Mouse (Mus musculus): ENCODE measurements around the gene Tpgs1. TPM values are rescaled to one million over a fixed set of nuclear protein-coding genes. Genes with fewer than 3 reads are reported as not detected.
A peak's percentile ranks its signal among the peaks of the same experiment; 100 is the strongest.

Gene Tpgs1
- polyA plus RNA-seq, 1 experiment = 11.3 TPM

DNA sequence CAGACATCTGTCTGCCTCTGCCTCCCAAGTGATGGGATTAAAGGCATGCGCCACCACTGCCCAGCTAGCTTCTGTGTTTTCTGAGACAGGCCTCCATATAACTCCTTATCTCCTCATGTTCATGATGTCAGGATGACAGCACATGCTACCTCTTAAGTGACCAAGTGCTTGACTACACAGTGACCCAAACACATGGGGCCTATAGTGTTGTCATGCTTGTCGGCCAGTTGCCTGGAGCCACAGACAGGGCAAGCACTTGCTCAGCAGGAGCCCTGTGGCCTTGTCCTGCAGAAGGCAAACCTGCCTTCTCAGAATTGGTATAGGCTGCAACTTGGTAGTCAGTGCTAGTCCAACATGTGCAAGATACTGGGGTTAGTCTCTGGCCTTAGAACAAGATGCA, 17.1 kb downstream of the Tpgs1 start:
- H3K27ac ChIP-seq (ENCODE audit: insufficient read depth, low read length) = no peak overlapping the region
- no peak for TF ChIP-seq CTCF (IDR thresholded peaks at IDR 0.05; ENCODE audit: low read depth, low read length)
- TF ChIP-seq EP300 (IDR thresholded peaks at IDR 0.05; ENCODE audit: insufficient read depth, low read depth, low read length) = no peak
- peaks cover 1% of the 10 kb centered on the region for H3K4me1 ChIP-seq (ENCODE audit: control insufficient read depth, insufficient read depth, low read length)
- no peaks in the 10 kb centered on the region for H3K27me3 ChIP-seq (ENCODE audit: control insufficient read depth, insufficient read depth, low read length, poor library complexity, severe bottlenecking)
- H3K4me3 ChIP-seq (ENCODE audit: low read depth, low read length) = no peak overlapping the region
- peaks cover 44% of the 10 kb centered on the region for H3K36me3 ChIP-seq (ENCODE audit: control insufficient read depth, insufficient read depth, low read length, poor library complexity, severe bottlenecking)
- no peak overlapping the region for H3K9ac ChIP-seq (ENCODE audit: low read depth, poor library complexity, severe bottlenecking)
- H3K9me3 ChIP-seq (replicated peaks; ENCODE audit: control insufficient read depth, insufficient read depth, low read length, poor library complexity, severe bottlenecking) = no peaks in the 10 kb centered on the region

DNA sequence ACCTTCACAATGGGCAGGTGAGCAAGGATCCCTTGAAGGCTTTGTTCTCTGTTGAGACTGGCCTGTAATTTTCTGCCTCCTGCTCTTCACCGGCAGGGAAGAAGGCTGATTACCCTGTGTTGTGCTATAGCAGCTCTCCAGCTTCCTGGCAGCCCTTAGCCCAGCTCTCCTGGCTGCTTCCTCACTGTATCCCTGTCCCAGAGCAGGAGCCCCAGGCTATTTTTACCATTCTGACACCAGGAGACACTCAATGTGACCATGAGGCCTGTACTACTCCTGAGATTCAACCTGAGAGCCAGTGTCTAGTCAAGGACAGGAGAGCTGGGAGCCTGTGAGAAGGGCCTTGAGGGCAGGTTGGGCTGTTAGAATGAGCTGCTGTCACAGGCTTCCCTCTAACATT, 17.5 kb downstream of the Tpgs1 start:
- H3K36me3 ChIP-seq (ENCODE audit: control insufficient read depth, insufficient read depth, low read length, poor library complexity, severe bottlenecking) = peaks cover 44% of the 10 kb centered on the region

DNA sequence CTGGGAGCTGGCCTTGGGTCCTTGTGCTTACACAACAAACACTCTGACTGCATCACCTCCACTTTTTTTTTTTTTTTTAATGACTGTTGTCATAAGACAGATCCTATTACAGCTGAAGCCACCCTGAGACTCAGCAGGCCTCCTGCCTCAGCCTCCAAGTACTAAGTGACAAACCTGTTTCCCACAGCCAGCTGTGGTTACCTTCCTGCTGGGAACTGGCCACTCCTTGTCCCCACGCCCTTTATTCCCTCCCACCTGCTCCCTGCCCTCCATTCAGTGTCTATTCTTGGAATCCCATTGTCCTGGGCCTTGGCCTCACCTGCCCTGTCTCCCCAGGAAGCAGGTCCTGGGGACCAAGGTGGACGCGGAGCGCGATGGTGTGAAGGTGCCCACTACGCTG, 18.3 kb downstream of the Tpgs1 start:
- peaks cover 44% of the 10 kb centered on the region for H3K36me3 ChIP-seq (ENCODE audit: control insufficient read depth, insufficient read depth, low read length, poor library complexity, severe bottlenecking)
- peaks cover 1% of the 10 kb centered on the region for H3K4me1 ChIP-seq (ENCODE audit: control insufficient read depth, insufficient read depth, low read length)
- no peaks in the 10 kb centered on the region for H3K27me3 ChIP-seq (ENCODE audit: control insufficient read depth, insufficient read depth, low read length, poor library complexity, severe bottlenecking)
- no peak overlapping the region for H3K27ac ChIP-seq (ENCODE audit: insufficient read depth, low read length)
- H3K4me3 ChIP-seq (ENCODE audit: low read depth, low read length) = no peak overlapping the region
- H3K9me3 ChIP-seq (replicated peaks; ENCODE audit: control insufficient read depth, insufficient read depth, low read length, poor library complexity, severe bottlenecking) = no peaks in the 10 kb centered on the region
- TF ChIP-seq POLR2A (IDR thresholded peaks at IDR 0.05; ENCODE audit: insufficient read depth, low read length) = no peak
- TF ChIP-seq CTCF (IDR thresholded peaks at IDR 0.05; ENCODE audit: low read depth, low read length) = no peak
- TF ChIP-seq EP300 (IDR thresholded peaks at IDR 0.05; ENCODE audit: insufficient read depth, low read depth, low read length) = peak; percentile 58
- no peak overlapping the region for H3K9ac ChIP-seq (ENCODE audit: low read depth, poor library complexity, severe bottlenecking)

More for the DNA sequence above, 17.5 kb downstream of the Tpgs1 start:
- TF ChIP-seq CTCF (IDR thresholded peaks at IDR 0.05; ENCODE audit: low read depth, low read length) (no peak), EP300 (IDR thresholded peaks at IDR 0.05; ENCODE audit: insufficient read depth, low read depth, low read length) (no peak), POLR2A (IDR thresholded peaks at IDR 0.05; ENCODE audit: insufficient read depth, low read length) (no peak)
- Histone ChIP-seq H3K4me1 (ENCODE audit: control insufficient read depth, insufficient read depth, low read length) (peaks cover 1% of the 10 kb centered on the region), H3K9ac (ENCODE audit: low read depth, poor library complexity, severe bottlenecking) (no peak overlapping the region), H3K27me3 (ENCODE audit: control insufficient read depth, insufficient read depth, low read length, poor library complexity, severe bottlenecking) (no peaks in the 10 kb centered on the region), H3K9me3 (replicated peaks; ENCODE audit: control insufficient read depth, insufficient read depth, low read length, poor library complexity, severe bottlenecking) (no peaks in the 10 kb centered on the region), H3K27ac (ENCODE audit: insufficient read depth, low read length) (no peak overlapping the region), H3K4me3 (ENCODE audit: low read depth, low read length) (no peak overlapping the region)

DNA sequence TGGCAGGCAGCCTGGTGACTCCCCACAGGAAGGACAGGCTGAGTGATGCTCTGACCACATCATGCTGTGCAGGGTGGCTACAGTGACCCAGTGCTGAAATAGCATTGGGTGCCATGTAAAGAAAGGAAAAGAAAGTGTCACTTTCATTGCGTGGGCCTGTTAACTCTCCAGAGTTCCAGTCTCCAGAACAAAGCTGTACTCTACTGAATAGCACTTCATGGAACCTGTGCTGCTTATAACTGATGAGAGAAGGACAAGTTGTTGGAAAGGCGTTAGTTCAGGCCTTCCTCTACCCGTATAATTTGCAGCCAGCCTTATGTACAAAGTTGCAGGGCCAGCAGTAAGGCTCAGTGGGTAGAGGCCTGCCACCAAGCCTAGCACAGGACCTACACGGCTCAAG, 19.6 kb downstream of the Tpgs1 start, which contains the start of gene Gzmm:
Gene Gzmm, plus strand, starts transcription at position 301 of the 400 bp plus-strand sequence.
- Histone ChIP-seq H3K36me3 (ENCODE audit: control insufficient read depth, insufficient read depth, low read length, poor library complexity, severe bottlenecking) (peaks cover 41% of the 10 kb centered on the region), H3K4me1 (ENCODE audit: control insufficient read depth, insufficient read depth, low read length) (peaks cover 1% of the 10 kb centered on the region), H3K4me3 (ENCODE audit: low read depth, low read length) (no peak within 1 kb of the TSS), H3K27me3 (ENCODE audit: control insufficient read depth, insufficient read depth, low read length, poor library complexity, severe bottlenecking) (no peaks in the 10 kb centered on the region), H3K9ac (ENCODE audit: low read depth, poor library complexity, severe bottlenecking) (no peak within 1 kb of the TSS), H3K27ac (ENCODE audit: insufficient read depth, low read length) (no peak within 1 kb of the TSS), H3K9me3 (replicated peaks; ENCODE audit: control insufficient read depth, insufficient read depth, low read length, poor library complexity, severe bottlenecking) (no peaks in the 10 kb centered on the region)
- TF ChIP-seq CTCF (IDR thresholded peaks at IDR 0.05; ENCODE audit: low read depth, low read length) = no peak
- no peak for TF ChIP-seq POLR2A (IDR thresholded peaks at IDR 0.05; ENCODE audit: insufficient read depth, low read length)
- no peak for TF ChIP-seq EP300 (IDR thresholded peaks at IDR 0.05; ENCODE audit: insufficient read depth, low read depth, low read length)

DNA sequence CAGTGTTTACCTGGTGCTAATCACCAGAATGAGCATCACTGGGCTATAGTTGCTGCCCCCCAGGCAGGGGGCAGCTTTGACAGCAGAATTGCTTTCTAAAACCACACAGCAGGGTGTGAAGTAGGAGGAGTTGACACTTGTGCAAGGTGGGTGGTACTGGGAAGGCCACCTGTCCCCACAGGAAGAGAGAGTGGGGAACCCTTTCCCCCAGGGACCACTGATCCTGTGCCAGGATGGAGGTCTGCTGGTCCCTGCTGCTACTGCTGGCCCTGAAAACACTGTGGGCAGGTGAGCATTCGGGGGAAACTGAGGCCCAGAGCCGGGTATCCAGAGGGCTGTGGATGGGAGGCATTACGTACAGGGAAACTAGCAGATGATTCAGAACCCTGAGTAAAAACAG, 20.0 kb downstream of the Tpgs1 start:
- peaks cover 38% of the 10 kb centered on the region for H3K36me3 ChIP-seq (ENCODE audit: control insufficient read depth, insufficient read depth, low read length, poor library complexity, severe bottlenecking)
- H3K4me1 ChIP-seq (ENCODE audit: control insufficient read depth, insufficient read depth, low read length) = peaks cover 1% of the 10 kb centered on the region
- TF ChIP-seq EP300 (IDR thresholded peaks at IDR 0.05; ENCODE audit: insufficient read depth, low read depth, low read length) = no peak
- no peak for TF ChIP-seq CTCF (IDR thresholded peaks at IDR 0.05; ENCODE audit: low read depth, low read length)
- TF ChIP-seq POLR2A (IDR thresholded peaks at IDR 0.05; ENCODE audit: insufficient read depth, low read length) = no peak
- no peak overlapping the region for H3K9ac ChIP-seq (ENCODE audit: low read depth, poor library complexity, severe bottlenecking)
- no peaks in the 10 kb centered on the region for H3K27me3 ChIP-seq (ENCODE audit: control insufficient read depth, insufficient read depth, low read length, poor library complexity, severe bottlenecking)
- H3K4me3 ChIP-seq (ENCODE audit: low read depth, low read length) = no peak overlapping the region
- no peak overlapping the region for H3K27ac ChIP-seq (ENCODE audit: insufficient read depth, low read length)
- H3K9me3 ChIP-seq (replicated peaks; ENCODE audit: control insufficient read depth, insufficient read depth, low read length, poor library complexity, severe bottlenecking) = no peaks in the 10 kb centered on the region

DNA sequence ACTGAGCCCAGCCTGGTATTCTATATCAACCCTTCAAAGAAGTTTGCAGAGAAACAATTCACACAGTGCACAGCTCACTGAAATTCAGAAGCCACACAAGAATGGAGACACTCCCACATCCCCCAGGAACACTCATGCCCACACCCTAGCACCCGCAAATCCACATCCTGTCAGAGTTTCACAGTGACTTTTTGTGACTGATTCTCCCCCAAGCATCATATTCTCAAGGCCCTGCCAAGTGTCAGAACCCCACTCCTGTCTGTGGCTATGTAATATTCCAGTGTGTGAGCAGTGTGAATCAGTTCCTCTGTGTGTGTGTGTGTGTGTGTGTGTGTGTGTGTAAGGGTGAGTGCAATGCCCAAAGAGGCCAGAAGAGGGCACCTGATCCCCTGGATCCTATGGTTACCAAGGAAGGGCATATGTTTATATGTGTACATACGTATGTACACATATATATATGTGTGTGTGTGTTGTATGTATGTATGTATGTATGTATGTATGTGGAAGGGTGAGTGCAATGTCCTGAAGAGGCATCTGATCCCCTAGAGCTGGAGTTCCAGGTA, 22.9 kb downstream of the Tpgs1 start:
- H3K27me3 ChIP-seq (ENCODE audit: control insufficient read depth, insufficient read depth, low read length, poor library complexity, severe bottlenecking) = no peaks in the 10 kb centered on the region
- H3K36me3 ChIP-seq (ENCODE audit: control insufficient read depth, insufficient read depth, low read length, poor library complexity, severe bottlenecking) = peaks cover 13% of the 10 kb centered on the region
- H3K27ac ChIP-seq (ENCODE audit: insufficient read depth, low read length) = no peak overlapping the region
- H3K9me3 ChIP-seq (replicated peaks; ENCODE audit: control insufficient read depth, insufficient read depth, low read length, poor library complexity, severe bottlenecking) = no peaks in the 10 kb centered on the region
- no peak for TF ChIP-seq CTCF (IDR thresholded peaks at IDR 0.05; ENCODE audit: low read depth, low read length)
- TF ChIP-seq POLR2A (IDR thresholded peaks at IDR 0.05; ENCODE audit: insufficient read depth, low read length) = no peak
- TF ChIP-seq EP300 (IDR thresholded peaks at IDR 0.05; ENCODE audit: insufficient read depth, low read depth, low read length) = no peak
- H3K4me1 ChIP-seq (ENCODE audit: control insufficient read depth, insufficient read depth, low read length) = peaks cover 2% of the 10 kb centered on the region
- H3K4me3 ChIP-seq (ENCODE audit: low read depth, low read length) = no peak overlapping the region
- H3K9ac ChIP-seq (ENCODE audit: low read depth, poor library complexity, severe bottlenecking) = no peak overlapping the region

All from ES-Bruce4 (cell line).